Mouse (Mus musculus): ENCODE data around the gene Ptprg.

The Ptprg gene

DNA sequence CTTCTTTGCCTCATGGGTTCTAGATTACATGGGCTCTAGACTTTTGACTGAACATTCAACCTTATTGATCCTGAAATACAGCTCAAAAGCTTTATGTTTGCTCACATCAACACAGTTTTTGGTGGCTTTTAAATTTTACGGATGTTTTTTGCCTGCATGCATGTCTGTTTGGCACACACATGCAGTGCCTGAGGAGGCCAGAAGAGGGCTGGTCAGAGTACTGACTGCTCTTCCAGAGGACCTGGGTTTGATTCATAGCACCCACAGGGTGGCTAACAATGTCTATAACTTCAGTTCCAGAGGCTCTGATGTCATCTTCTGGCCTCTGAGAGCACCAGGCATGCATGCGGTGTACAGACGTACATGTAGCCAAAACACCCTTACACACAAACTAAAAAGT, 12.0 kb downstream of the Ptprg start:
- no peak for DNase-seq (ENCODE audit: low spot score)

DNA sequence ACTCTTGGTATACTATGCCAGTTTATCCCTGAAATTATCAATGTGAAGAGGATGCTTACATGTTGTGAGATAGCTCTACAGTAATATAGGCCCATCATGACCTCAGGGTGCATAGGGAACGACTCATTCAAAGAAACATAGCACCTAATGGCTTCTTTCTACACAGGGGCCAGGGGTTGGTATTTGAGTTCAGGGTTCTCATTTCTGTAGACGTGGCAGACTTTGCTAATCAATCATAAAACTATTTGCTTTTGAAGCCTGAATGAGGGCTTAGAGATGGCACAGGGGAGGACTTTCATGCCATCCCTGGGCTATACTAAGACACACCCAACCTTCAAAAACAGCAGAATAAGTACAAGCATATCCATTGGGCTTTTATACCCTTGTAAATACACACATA, 16.4 kb downstream of the Ptprg start:
- DNase-seq (ENCODE audit: low spot score), result no peak

- DNase-seq (ENCODE audit: low spot score), result no peak
Observed at GRCm38 (mm10) chr14:11571766-11572394, 18.5 kb downstream of the Ptprg start.

GRCm38 (mm10) chr14:11572395-11572784, 19.1 kb downstream of the Ptprg start:
- no peak for DNase-seq (ENCODE audit: low spot score)

DNA sequence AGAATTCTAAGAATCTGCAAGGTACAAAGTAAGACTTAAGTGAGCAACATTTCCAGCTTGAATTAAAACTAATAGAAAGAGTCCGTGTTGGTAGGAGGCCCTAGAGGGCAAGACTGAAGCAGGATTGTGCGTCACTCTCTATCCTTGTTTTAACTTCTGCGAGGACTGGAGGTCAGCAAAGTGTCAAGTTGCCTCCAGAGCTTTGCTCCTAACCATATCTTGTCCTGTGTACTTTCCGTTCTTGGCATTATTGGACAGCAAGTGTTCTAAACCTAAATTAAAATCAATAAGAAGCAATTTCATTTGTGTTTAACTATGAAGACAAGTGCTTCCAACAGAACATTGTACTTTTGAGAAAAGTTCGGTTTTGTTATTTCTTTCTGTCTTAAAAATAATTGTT, 20.4 kb downstream of the Ptprg start:
- no peak for DNase-seq (ENCODE audit: low spot score)

DNA sequence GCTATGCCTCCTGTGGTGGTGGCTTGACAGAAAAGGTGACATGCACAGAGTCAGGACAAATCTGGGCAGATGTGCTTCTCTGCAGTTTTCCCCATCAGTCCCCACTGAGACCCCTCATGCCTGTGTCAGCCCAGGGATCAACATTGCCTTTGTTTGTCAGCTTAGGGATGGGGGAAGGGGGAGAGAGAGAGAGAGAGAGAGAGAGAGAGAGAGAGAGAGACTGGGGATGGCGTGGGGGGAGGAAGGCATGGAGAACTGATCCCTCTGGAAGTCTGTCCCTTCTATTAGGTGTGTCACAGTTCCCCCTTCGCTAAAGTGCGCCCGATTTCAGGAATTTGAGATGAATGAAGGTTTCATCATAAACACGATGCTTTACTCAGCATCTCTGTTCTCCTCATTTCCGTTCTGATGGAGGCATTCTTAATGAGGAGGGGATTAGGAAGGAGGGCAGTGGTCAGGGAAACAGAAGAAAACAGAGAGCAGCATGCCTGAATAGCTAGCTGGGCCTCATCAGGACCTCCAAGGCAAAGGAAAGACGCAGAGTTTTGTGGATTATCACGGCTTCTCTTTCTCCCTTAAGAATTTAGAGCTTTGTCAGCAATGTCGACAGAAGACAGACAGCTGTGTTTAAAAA, 24.1 kb downstream of the Ptprg start:
- DNase-seq (ENCODE audit: low spot score), result no peak

DNA sequence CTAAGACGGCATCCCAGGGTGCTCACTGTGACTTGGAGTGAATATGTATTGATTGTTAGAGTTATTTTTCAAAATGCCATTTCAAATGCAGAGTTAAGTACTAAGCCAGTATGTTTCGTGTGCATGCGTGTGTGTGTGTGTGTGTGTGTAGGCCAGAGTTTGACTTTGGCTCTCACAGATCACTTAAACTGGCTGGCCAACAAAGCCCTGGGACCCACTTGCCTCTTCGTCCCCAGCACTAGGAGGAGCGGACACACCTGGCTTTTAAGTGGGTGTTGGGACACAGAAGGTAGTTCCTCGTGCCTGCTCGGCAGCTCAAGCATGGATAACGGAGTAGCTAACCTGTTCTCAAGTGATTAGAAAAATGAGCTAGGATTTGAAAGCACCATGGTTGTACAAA, 24.6 kb downstream of the Ptprg start:
- DNase-seq (ENCODE audit: low spot score), result no peak

DNA sequence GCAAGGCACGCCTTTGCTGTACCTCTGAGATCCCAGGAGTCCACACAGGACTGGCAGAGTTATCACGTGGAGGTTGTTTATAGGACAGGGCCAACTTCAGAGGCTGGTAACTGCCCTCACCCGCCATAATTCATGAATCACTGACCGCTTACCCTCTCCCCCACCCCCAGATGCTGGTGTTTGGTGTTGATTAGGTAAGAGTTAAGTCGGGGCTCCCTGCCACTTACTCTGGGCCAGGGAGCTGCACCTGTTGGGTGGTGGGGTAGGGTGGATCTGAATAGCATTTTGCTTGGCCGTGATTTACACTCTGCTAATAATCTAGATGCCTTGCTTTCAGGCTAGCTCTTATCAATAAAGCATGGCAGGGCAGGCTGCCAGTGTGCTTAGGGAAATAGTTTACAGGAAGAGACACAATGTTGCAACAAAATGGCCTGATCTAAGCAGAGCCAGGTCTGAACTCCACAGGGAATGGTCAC, 25.2 kb downstream of the Ptprg start:
- DNase-seq (ENCODE audit: low spot score), result no peak

GRCm38 (mm10) chr14:11579950-11580349, 26.6 kb downstream of the Ptprg start:
- no peak for DNase-seq (ENCODE audit: low spot score)

GRCm38 (mm10) chr14:11584263-11584662, 30.9 kb downstream of the Ptprg start:
- DNase-seq (ENCODE audit: low spot score), result no peak

- no peak for DNase-seq (ENCODE audit: low spot score)
Observed at GRCm38 (mm10) chr14:11584929-11585633, 31.7 kb downstream of the Ptprg start.

GRCm38 (mm10) chr14:11590387-11590786, 37.1 kb downstream of the Ptprg start:
- DNase-seq (ENCODE audit: low spot score), result no peak

GRCm38 (mm10) chr14:11592650-11593049, 39.3 kb downstream of the Ptprg start:
- no peak for DNase-seq (ENCODE audit: low spot score)

- DNase-seq (ENCODE audit: low spot score), result no peak
Observed at GRCm38 (mm10) chr14:11594336-11594735, 41.0 kb downstream of the Ptprg start.

- DNase-seq (ENCODE audit: low spot score), result no peak
Observed at GRCm38 (mm10) chr14:11604133-11604865, 51.0 kb downstream of the Ptprg start.

GRCm38 (mm10) chr14:11608366-11608765, 55.0 kb downstream of the Ptprg start:
- no peak for DNase-seq (ENCODE audit: low spot score)

GRCm38 (mm10) chr14:11609857-11610582, 56.7 kb downstream of the Ptprg start:
- no peak for DNase-seq (ENCODE audit: low spot score)

GRCm38 (mm10) chr14:11612426-11612825, 59.1 kb downstream of the Ptprg start:
- DNase-seq (ENCODE audit: low spot score), result no peak

GRCm38 (mm10) chr14:11613146-11613545, 59.8 kb downstream of the Ptprg start:
- no peak for DNase-seq (ENCODE audit: low spot score)

DNA sequence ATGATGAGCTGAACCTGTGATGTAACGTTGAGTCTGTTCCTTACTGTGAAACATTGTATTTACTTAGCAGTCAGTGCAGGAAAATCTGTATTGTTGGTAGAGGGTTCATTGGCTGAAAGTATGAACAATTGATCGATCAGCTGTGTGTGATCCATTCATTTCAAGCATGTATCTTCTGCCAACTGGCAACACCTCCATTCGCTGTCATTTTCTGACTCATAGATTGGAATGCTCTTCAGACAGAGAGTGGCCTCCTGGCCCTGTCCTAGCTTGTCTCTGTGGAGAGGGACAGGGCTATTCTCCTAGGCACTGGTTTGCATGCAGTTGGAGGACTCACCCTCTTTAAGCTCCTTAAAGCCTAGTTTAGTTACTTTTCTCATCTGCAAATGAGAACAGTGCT, 62.4 kb downstream of the Ptprg start:
- DNase-seq (ENCODE audit: low spot score), result no peak

DNA sequence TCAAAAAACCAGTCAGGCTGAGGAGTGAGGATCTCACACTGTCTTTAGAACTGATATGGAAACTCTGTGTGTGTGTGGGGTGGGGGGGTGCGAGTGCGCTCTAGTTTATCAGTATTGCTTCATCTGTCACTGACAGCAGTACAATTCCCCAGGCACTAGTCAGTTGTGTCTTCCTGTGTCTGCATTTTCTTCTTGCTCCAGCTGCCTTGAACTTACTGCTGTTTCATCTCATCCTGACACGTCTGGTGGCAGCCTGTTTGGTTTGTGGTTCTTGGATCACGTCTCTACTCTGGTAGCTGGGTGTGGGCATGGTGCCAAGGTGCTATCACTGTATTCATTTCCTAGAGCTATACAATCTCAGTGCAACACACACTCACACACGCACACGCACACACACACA, 64.0 kb downstream of the Ptprg start:
- DNase-seq (ENCODE audit: low spot score), result no peak

GRCm38 (mm10) chr14:11618140-11618705, 64.9 kb downstream of the Ptprg start:
- no peak for DNase-seq (ENCODE audit: low spot score)

Measured in spleen, adult 12 weeks (tissue).